Mouse (Mus musculus) testis, postnatal 10 days (tissue): ENCODE data around the gene Setd5.

Source experiments
- DNase-seq: peaks from one replicate; pipeline ENCODE4 v3.0.0; 2021; ENCODE audit warnings: low spot score

Gene Setd5

GRCm38 (mm10) chr6:113184866-113185525, 107.8 kb downstream of the Setd5 start:
- DNase-seq, result no peak

- peak; percentile 75 for DNase-seq
Observed at GRCm38 (mm10) chr6:113193765-113194460, 116.7 kb downstream of the Setd5 start.

DNA sequence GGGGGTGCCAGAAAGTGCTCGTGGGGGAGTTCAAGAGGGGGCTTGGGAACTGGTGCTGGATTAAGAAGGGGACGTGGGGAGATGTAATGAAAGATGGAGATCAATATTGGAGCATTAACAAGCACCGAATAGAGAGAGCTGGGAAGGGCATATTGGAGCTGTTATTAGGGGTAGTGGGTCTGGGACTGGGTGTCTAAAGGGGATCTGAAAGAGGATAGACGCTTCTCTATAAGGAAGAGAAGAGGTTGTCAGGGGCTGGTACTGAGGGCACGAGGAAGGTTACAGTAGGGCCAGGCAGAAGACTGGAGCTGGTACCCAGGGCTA, 117.3 kb downstream of the Setd5 start:
- no peak for DNase-seq

DNA sequence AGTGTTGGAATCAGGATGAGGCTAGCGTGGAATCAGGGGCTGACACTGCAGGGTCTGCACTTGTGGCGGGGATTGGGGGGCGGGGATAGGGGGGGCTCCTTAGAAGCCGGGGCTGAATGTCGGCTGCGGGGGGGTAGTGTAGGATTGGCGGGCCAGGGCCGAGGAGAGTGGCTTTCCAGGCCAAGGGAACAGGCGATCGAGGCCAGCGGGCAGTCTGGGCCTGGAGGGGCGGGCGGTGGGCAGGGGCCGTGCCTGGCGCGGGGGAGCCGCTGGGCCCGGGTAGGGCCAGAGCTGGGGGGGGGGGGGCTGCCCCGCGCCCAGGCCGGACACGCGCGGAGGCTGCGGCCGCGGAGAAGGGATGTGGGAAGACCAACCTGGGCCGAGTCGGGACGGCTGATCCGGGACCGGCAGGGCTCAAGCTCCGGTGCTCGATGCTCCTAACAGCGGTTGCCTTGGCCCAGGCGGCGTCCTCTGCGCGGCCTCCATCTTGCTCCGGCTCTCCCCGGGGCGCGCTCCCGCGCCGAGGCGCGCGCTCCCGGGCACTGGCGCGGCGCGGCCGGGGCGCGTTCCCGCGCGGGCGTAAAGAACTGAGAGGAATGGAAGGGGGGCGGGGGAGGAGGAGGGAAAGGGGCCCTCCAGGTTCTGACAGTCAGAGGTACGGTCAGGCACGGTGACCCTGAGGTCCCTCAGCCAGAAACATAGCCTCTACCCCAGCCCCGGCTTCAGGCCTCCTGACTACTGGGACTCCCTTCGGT, 117.9 kb downstream of the Setd5 start, which contains the start of gene Lhfpl4:
Lhfpl4 (minus strand) TSS at position 544 of the 755 bp plus-strand sequence.
- DNase-seq, result no peak

DNA sequence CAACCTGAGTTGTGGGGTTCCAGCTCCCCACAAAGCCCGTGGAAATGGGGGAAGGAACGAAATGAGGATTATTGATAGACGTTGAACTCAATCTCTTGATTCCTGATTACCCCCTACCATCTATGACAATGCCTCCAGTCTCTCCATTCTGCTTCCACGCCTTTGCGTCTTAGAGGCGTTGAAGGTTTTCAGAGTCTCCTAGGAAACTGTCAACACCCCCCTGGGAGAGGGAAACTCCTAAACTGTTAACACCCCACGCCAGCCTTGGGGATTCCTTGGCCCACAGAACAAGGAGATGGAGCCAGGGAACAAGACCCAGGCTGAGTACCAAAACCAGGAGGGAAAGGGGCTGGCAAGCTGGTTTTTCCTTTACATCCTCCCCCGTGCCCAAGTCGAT, 118.4 kb downstream of the Setd5 start:
- DNase-seq, result no peak
